Mouse (Mus musculus): ENCODE results near the gene Fos. TPM values are rescaled to one million over a fixed set of nuclear protein-coding genes. Genes with fewer than 3 reads are reported as not detected.

The Fos gene
- total RNA-seq, 1 experiment from 2014 or later: 1,145 TPM

- ATAC-seq (replicated peaks in 1 of 2; ENCODE audit: insufficient read depth in 1 of 2, low FRiP score in 2 of 2, low TSS enrichment in 1 of 2, low read depth in 1 of 2, poor library complexity in 2 of 2, severe bottlenecking in 2 of 2): no peak; a peak in 1 of 4 replicates
Observed at GRCm38 (mm10) chr12:85477219-85477618, 3.5 kb downstream of the Fos start.

GRCm38 (mm10) chr12:85477804-85478203 lies 4.1 kb downstream of the Fos start:
- ATAC-seq (replicated peaks in 1 of 2; ENCODE audit: insufficient read depth in 1 of 2, low FRiP score in 2 of 2, low TSS enrichment in 1 of 2, low read depth in 1 of 2, poor library complexity in 2 of 2, severe bottlenecking in 2 of 2): 0 out of 4 replicates have a peak, but pooled peaks of 1 of the 2 experiments have one; percentile 3

- 0 out of 4 replicates have a peak, but pooled peaks of 1 of the 2 experiments have one; percentile 1 for ATAC-seq (replicated peaks in 1 of 2; ENCODE audit: insufficient read depth in 1 of 2, low FRiP score in 2 of 2, low TSS enrichment in 1 of 2, low read depth in 1 of 2, poor library complexity in 2 of 2, severe bottlenecking in 2 of 2)
Observed at GRCm38 (mm10) chr12:85478696-85479095, 5.0 kb downstream of the Fos start.

GRCm38 (mm10) chr12:85479190-85479589 lies 5.5 kb downstream of the Fos start:
- no peak for ATAC-seq (replicated peaks in 1 of 2; ENCODE audit: insufficient read depth in 1 of 2, low FRiP score in 2 of 2, low TSS enrichment in 1 of 2, low read depth in 1 of 2, poor library complexity in 2 of 2, severe bottlenecking in 2 of 2)

GRCm38 (mm10) chr12:85483155-85483554 lies 9.5 kb downstream of the Fos start:
- no peak for ATAC-seq (replicated peaks in 1 of 2; ENCODE audit: insufficient read depth in 1 of 2, low FRiP score in 2 of 2, low TSS enrichment in 1 of 2, low read depth in 1 of 2, poor library complexity in 2 of 2, severe bottlenecking in 2 of 2)

GRCm38 (mm10) chr12:85484655-85485054 lies 11.0 kb downstream of the Fos start:
- ATAC-seq (replicated peaks in 1 of 2; ENCODE audit: insufficient read depth in 1 of 2, low FRiP score in 2 of 2, low TSS enrichment in 1 of 2, low read depth in 1 of 2, poor library complexity in 2 of 2, severe bottlenecking in 2 of 2): no peak

- ATAC-seq (replicated peaks in 1 of 2; ENCODE audit: insufficient read depth in 1 of 2, low FRiP score in 2 of 2, low TSS enrichment in 1 of 2, low read depth in 1 of 2, poor library complexity in 2 of 2, severe bottlenecking in 2 of 2): peak; percentile 87 to 91
Observed at GRCm38 (mm10) chr12:85485890-85486765, 12.4 kb downstream of the Fos start.

GRCm38 (mm10) chr12:85486766-85487069 lies 13.0 kb downstream of the Fos start:
- no peak for ATAC-seq (replicated peaks in 1 of 2; ENCODE audit: insufficient read depth in 1 of 2, low FRiP score in 2 of 2, low TSS enrichment in 1 of 2, low read depth in 1 of 2, poor library complexity in 2 of 2, severe bottlenecking in 2 of 2)

- peak; percentile 34 to 51; a peak in 3 of 4 replicates for ATAC-seq (replicated peaks in 1 of 2; ENCODE audit: insufficient read depth in 1 of 2, low FRiP score in 2 of 2, low TSS enrichment in 1 of 2, low read depth in 1 of 2, poor library complexity in 2 of 2, severe bottlenecking in 2 of 2)
Observed at GRCm38 (mm10) chr12:85487545-85488141, 14.0 kb downstream of the Fos start.

- peak in 1 of 2 experiments; percentile 16; a peak in 1 of 4 replicates for ATAC-seq (replicated peaks in 1 of 2; ENCODE audit: insufficient read depth in 1 of 2, low FRiP score in 2 of 2, low TSS enrichment in 1 of 2, low read depth in 1 of 2, poor library complexity in 2 of 2, severe bottlenecking in 2 of 2)
Observed at GRCm38 (mm10) chr12:85489232-85489886, 15.7 kb downstream of the Fos start.

- ATAC-seq (replicated peaks in 1 of 2; ENCODE audit: insufficient read depth in 1 of 2, low FRiP score in 2 of 2, low TSS enrichment in 1 of 2, low read depth in 1 of 2, poor library complexity in 2 of 2, severe bottlenecking in 2 of 2): no peak
Observed at GRCm38 (mm10) chr12:85490096-85490820, 16.6 kb downstream of the Fos start.

- no peak for ATAC-seq (replicated peaks in 1 of 2; ENCODE audit: insufficient read depth in 1 of 2, low FRiP score in 2 of 2, low TSS enrichment in 1 of 2, low read depth in 1 of 2, poor library complexity in 2 of 2, severe bottlenecking in 2 of 2)
Observed at GRCm38 (mm10) chr12:85490991-85491390, 17.3 kb downstream of the Fos start.

- peak in 1 of 2 experiments; percentile 32; a peak in 2 of 4 replicates for ATAC-seq (replicated peaks in 1 of 2; ENCODE audit: insufficient read depth in 1 of 2, low FRiP score in 2 of 2, low TSS enrichment in 1 of 2, low read depth in 1 of 2, poor library complexity in 2 of 2, severe bottlenecking in 2 of 2)
Observed at GRCm38 (mm10) chr12:85492084-85492645, 18.5 kb downstream of the Fos start.

GRCm38 (mm10) chr12:85496336-85496735 lies 22.6 kb downstream of the Fos start:
- ATAC-seq (replicated peaks in 1 of 2; ENCODE audit: insufficient read depth in 1 of 2, low FRiP score in 2 of 2, low TSS enrichment in 1 of 2, low read depth in 1 of 2, poor library complexity in 2 of 2, severe bottlenecking in 2 of 2): no peak

GRCm38 (mm10) chr12:85496755-85497154 lies 23.1 kb downstream of the Fos start:
- peak in 1 of 2 experiments; percentile 49; a peak in 2 of 4 replicates for ATAC-seq (replicated peaks in 1 of 2; ENCODE audit: insufficient read depth in 1 of 2, low FRiP score in 2 of 2, low TSS enrichment in 1 of 2, low read depth in 1 of 2, poor library complexity in 2 of 2, severe bottlenecking in 2 of 2)

- peak in 1 of 2 experiments; percentile 59; a peak in 3 of 4 replicates for ATAC-seq (replicated peaks in 1 of 2; ENCODE audit: insufficient read depth in 1 of 2, low FRiP score in 2 of 2, low TSS enrichment in 1 of 2, low read depth in 1 of 2, poor library complexity in 2 of 2, severe bottlenecking in 2 of 2)
Observed at GRCm38 (mm10) chr12:85497310-85498135, 23.8 kb downstream of the Fos start.
